In the genomic region with DNA sequence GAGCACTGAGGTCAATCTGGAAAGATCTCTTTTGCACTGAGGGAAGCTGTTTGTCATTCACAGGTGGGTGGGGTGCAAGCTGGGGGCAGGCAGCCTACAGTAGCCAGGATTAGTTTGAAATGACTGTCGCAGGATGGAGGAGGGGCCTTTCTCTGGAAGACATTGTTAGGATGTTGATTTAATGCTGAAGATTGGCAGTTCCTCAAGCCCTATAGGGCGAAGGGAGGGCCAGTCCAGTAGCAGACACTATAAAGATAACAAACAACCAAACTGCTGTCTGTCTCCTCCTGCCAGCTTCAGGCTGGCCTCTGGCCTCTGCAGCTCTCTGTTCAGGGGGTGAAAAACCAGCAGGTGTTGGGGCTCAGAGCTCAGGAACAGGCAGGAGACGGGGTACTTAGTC, we compare ENCODE assay signal across 26 mouse cellular contexts. TPM values are rescaled to one million over a fixed set of nuclear protein-coding genes. Genes with fewer than 3 reads are reported as not detected.
A peak's percentile ranks its signal among the peaks of the same experiment; 100 is the strongest.
DNase-seq lines count a peak whose midpoint lies in the region; ATAC-seq and TF ChIP-seq lines count a peak whose summit lies in the region.
"Had no signal": no experiment of that assay in that cellular context is flagged by ENCODE, and none has a peak within 500 bp of the region (broad histone marks: within the 10 kb centered on the region; RNA-seq: fewer than 3 reads in every experiment).

No protein-coding gene starts in this region.

- peaks cover 12% of the 10 kb centered on the region for H3K4me1 ChIP-seq in kidney, embryonic 14.5 days (ENCODE audit: control insufficient read depth, insufficient read depth, low read length)
- peaks cover 18% of the 10 kb centered on the region for H3K4me1 ChIP-seq in kidney, embryonic 16.5 days (ENCODE audit: insufficient read depth, low read length)
- peaks cover 11% of the 10 kb centered on the region for H3K4me1 ChIP-seq in ES-Bruce4 (ENCODE audit: control insufficient read depth, insufficient read depth, low read length)

- H3K9me3 ChIP-seq in kidney, embryonic 14.5 days (ENCODE audit: control insufficient read depth, low read length), result no peaks in the 10 kb centered on the region
- H3K9me3 ChIP-seq in kidney, embryonic 16.5 days (ENCODE audit: low read length), result no peaks in the 10 kb centered on the region
- no peaks in the 10 kb centered on the region for H3K9me3 ChIP-seq in ES-Bruce4 (replicated peaks; ENCODE audit: control insufficient read depth, insufficient read depth, low read length, poor library complexity, severe bottlenecking)
- H3K9me3 ChIP-seq: forebrain, embryonic 10.5 days; limb, embryonic 13.5 days; midbrain, embryonic 12.5 days; neural tube, embryonic 12.5 days had no signal

- WGBS in kidney, embryonic 14.5 days, result 37% methylated on average over 3 of the region's 3 CpGs
- WGBS in kidney, embryonic 16.5 days, result 24% methylated on average over 3 of the region's 3 CpGs

- no peak overlapping the region for H3K27ac ChIP-seq in kidney, embryonic 14.5 days (ENCODE audit: low read depth, low read length)
- H3K27ac ChIP-seq in kidney, embryonic 16.5 days (ENCODE audit: low read length), result no peak overlapping the region
- H3K27ac ChIP-seq in ES-Bruce4 (ENCODE audit: insufficient read depth, low read length), result peak overlapping the region; percentile 67
- H3K27ac ChIP-seq: forebrain, embryonic 10.5 days; gastrocnemius, adult 2 months; hindbrain, postnatal 0 days; layer of hippocampus, adult 2 months; limb, embryonic 13.5 days; midbrain, embryonic 12.5 days; neural tube, embryonic 12.5 days had no signal

- no peaks in the 10 kb centered on the region for H3K36me3 ChIP-seq in kidney, embryonic 14.5 days (ENCODE audit: control insufficient read depth, insufficient read depth, low read length)
- H3K36me3 ChIP-seq in kidney, embryonic 16.5 days (ENCODE audit: insufficient read depth, low read length), result no peaks in the 10 kb centered on the region
- H3K36me3 ChIP-seq in ES-Bruce4 (ENCODE audit: control insufficient read depth, insufficient read depth, low read length, poor library complexity, severe bottlenecking), result no peaks in the 10 kb centered on the region
- H3K36me3 ChIP-seq: forebrain, embryonic 10.5 days; limb, embryonic 13.5 days; midbrain, embryonic 12.5 days; neural tube, embryonic 12.5 days had no signal

- no peak for TF ChIP-seq CTCF in ES-Bruce4 (IDR thresholded peaks at IDR 0.05; ENCODE audit: low read depth, low read length)

- ATAC-seq in kidney, embryonic 14.5 days (ENCODE audit: low FRiP score, low TSS enrichment), result 0 out of 2 replicates have a peak, but pooled peaks have one; percentile 14
- ATAC-seq in kidney, embryonic 16.5 days (ENCODE audit: low FRiP score, low TSS enrichment), result no peak
- ATAC-seq in erythroblast, adult 5-6 weeks (replicated peaks; ENCODE audit: low FRiP score, poor library complexity, severe bottlenecking), result peak; percentile 36; the same call in 1 of the 2 replicates
- ATAC-seq: activated CD4-positive, CD25-positive, alpha-beta regulatory T cell, adult 4 months; hindbrain, postnatal 0 days; Patski had no signal

- peaks cover 30% of the 10 kb centered on the region for H3K27me3 ChIP-seq in kidney, embryonic 14.5 days (ENCODE audit: control insufficient read depth, insufficient read depth, low read length)
- peaks cover 27% of the 10 kb centered on the region for H3K27me3 ChIP-seq in kidney, embryonic 16.5 days (ENCODE audit: insufficient read depth, low read length)
- peaks cover 7% of the 10 kb centered on the region; the same call in 1 of the 2 replicates for H3K27me3 ChIP-seq in ES-Bruce4 (ENCODE audit: control insufficient read depth, insufficient read depth, low read length, poor library complexity, severe bottlenecking)
- H3K27me3 ChIP-seq: CH12.LX had no signal

- no peak overlapping the region for H3K4me3 ChIP-seq in kidney, embryonic 14.5 days (ENCODE audit: low read length)
- no peak overlapping the region for H3K4me3 ChIP-seq in kidney, embryonic 16.5 days (ENCODE audit: low read length)
- no peak overlapping the region for H3K4me3 ChIP-seq in ES-Bruce4 (ENCODE audit: low read depth, low read length)
- H3K4me3 ChIP-seq: forebrain, embryonic 10.5 days; gastrocnemius, adult 2 months; layer of hippocampus, adult 2 months; limb, embryonic 13.5 days; midbrain, embryonic 12.5 days; neural tube, embryonic 12.5 days had no signal

- TF ChIP-seq EP300 in ES-Bruce4 (IDR thresholded peaks at IDR 0.05; ENCODE audit: insufficient read depth, low read depth, low read length), result peak; percentile 89

- no peak overlapping the region for H3K4me2 ChIP-seq in kidney, embryonic 14.5 days (replicated peaks; ENCODE audit: low read depth, low read length)
- no peak overlapping the region for H3K4me2 ChIP-seq in kidney, embryonic 16.5 days (replicated peaks; ENCODE audit: low read depth, low read length)
- H3K4me2 ChIP-seq: limb, embryonic 13.5 days; midbrain, embryonic 12.5 days; neural tube, embryonic 12.5 days had no signal

- TF ChIP-seq POLR2A in ES-Bruce4 (IDR thresholded peaks at IDR 0.05; ENCODE audit: insufficient read depth, low read length), result no peak

- H3K9ac ChIP-seq in kidney, embryonic 14.5 days (ENCODE audit: low read depth, low read length), result no peak overlapping the region
- no peak overlapping the region for H3K9ac ChIP-seq in kidney, embryonic 16.5 days (replicated peaks; ENCODE audit: low read length)
- no peak overlapping the region for H3K9ac ChIP-seq in ES-Bruce4 (ENCODE audit: low read depth, poor library complexity, severe bottlenecking)
- H3K9ac ChIP-seq: limb, embryonic 13.5 days; midbrain, embryonic 12.5 days; neural tube, embryonic 12.5 days had no signal

- DNase-seq in lung, postnatal 25 days (ENCODE audit: low spot score), result peak; percentile 50
- DNase-seq in thymus, postnatal 14 days, result no peak
- no peak for DNase-seq in spleen, postnatal 10 days (ENCODE audit: low spot score in 2 of 2)
- DNase-seq: adrenal gland, postnatal 10 days; cerebellum, adult 11 months; cerebellum, postnatal 14 days; embryo, embryonic 11 days; gastrocnemius, adult 2 months; kidney, adult 11 months; kidney, postnatal 10 days; layer of hippocampus, postnatal 36 days; right cerebral cortex, adult 18-20 months; spleen, adult 18-20 months had no signal

RNA-seq across cellular contexts. Expression of gene B3gnt6, which starts 9.5 kb away (rescaled TPM):
- 0.15 TPM in 1 of 2 replicates, not detected in the other for polyA plus RNA-seq in kidney, embryonic 14.5 days (2014; fragmentation: Nextera tagmentation; extraction: Ambion mirVana)
- 0.06 and 0.09 TPM in 2 replicates for polyA plus RNA-seq in kidney, embryonic 16.5 days (2015; fragmentation: Nextera tagmentation; extraction: Ambion mirVana)
- not detected in 2 replicates for polyA plus RNA-seq in ES-Bruce4 (2011; ENCODE audit: insufficient read depth, insufficient read length, low read depth, missing spikeins)
- total RNA-seq in erythroblast, adult 5-6 weeks (2015; ENCODE audit: low replicate concordance), result not detected in 2 replicates
- not detected in 2 replicates for total RNA-seq in erythroblast, adult 5-6 weeks (2017; ENCODE audit: low replicate concordance)
- total RNA-seq: CH12.LX; gastrocnemius, adult 2 months had no signal
- polyA plus RNA-seq: activated CD4-positive, CD25-positive, alpha-beta regulatory T cell, adult 4 months; forebrain, embryonic 10.5 days; limb, embryonic 13.5 days; midbrain, embryonic 12.5 days had no signal

RNA-seq across cellular contexts. Expression of gene Capn5, which starts 11.7 kb away (rescaled TPM):
- 4.8 and 10.4 TPM in 2 replicates for polyA plus RNA-seq in kidney, embryonic 14.5 days (2014; fragmentation: Nextera tagmentation; extraction: Ambion mirVana)
- 17.4 and 19.5 TPM in 2 replicates for polyA plus RNA-seq in kidney, embryonic 16.5 days (2015; fragmentation: Nextera tagmentation; extraction: Ambion mirVana)
- polyA plus RNA-seq in ES-Bruce4 (2011; ENCODE audit: insufficient read depth, insufficient read length, low read depth, missing spikeins), result 16.9 and 17.0 TPM in 2 replicates
- 18.0 and 21.7 TPM in 2 replicates for total RNA-seq in erythroblast, adult 5-6 weeks (2015; ENCODE audit: low replicate concordance)
- total RNA-seq in erythroblast, adult 5-6 weeks (2017; ENCODE audit: low replicate concordance), result 20.1 and 31.3 TPM in 2 replicates

RNA-seq across cellular contexts. Expression of gene Omp, which starts 44.4 kb away (rescaled TPM):
- 0.20 and 0.51 TPM in 2 replicates for polyA plus RNA-seq in kidney, embryonic 14.5 days (2014; fragmentation: Nextera tagmentation; extraction: Ambion mirVana)
- 0.49 and 0.81 TPM in 2 replicates for polyA plus RNA-seq in kidney, embryonic 16.5 days (2015; fragmentation: Nextera tagmentation; extraction: Ambion mirVana)
- polyA plus RNA-seq in ES-Bruce4 (2011; ENCODE audit: insufficient read depth, insufficient read length, low read depth, missing spikeins), result 0.82 and 1.1 TPM in 2 replicates
- 4.8 and 5.0 TPM in 2 replicates for total RNA-seq in erythroblast, adult 5-6 weeks (2015; ENCODE audit: low replicate concordance)
- total RNA-seq in erythroblast, adult 5-6 weeks (2017; ENCODE audit: low replicate concordance), result 11.2 and 20.9 TPM in 2 replicates
- polyA plus RNA-seq: activated CD4-positive, CD25-positive, alpha-beta regulatory T cell, adult 4 months; midbrain, embryonic 12.5 days had no signal
